In the genomic region with DNA sequence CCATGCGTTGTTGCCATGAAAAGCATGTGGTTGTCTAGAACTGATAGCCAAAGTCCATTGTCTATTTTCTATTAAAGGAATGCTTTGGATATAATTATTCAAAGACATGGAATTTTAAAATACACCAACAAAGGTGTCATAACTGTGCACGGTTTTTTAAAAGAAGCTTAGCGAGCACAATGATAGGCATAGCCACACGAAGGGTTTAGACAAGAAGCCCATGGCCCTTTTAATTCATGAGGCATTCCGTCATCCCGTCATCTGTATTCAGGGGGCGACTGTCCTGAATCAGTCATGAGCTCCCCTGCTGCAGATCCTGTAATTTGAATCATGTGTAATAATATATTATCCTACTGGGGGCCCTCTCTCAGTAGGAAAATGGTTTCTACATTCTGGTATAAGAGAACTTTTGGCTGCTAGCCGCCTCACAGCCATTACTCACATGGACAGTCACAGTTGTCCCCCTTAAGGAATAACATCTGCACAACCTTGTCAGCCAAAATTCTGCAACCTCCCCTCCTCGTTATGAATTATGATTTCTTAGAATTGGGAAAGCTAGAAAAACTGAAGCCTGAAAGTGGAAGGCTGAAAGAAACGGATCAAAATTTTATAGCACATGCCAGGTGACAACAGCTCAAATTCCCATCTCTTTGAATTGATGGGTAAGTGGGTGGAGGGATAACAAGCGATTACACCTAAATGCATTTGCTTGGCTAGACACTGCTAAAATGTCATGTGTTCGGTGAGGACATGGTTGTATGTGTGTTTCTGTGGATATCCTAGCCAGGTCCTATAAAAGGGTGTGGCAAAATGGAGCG, we compare ENCODE assay signal across 9 mouse cellular contexts.
DNase-seq lines count a peak whose midpoint lies in the region; ATAC-seq and TF ChIP-seq lines count a peak whose summit lies in the region.
"Had no signal": no experiment of that assay in that cellular context is flagged by ENCODE, and none has a peak within 500 bp of the region (broad histone marks: within the 10 kb centered on the region; RNA-seq: fewer than 3 reads in every experiment).

No protein-coding gene starts in this region.

- H3K27me3 ChIP-seq in hindbrain, embryonic 14.5 days (ENCODE audit: control insufficient read depth, insufficient read depth, low read length): no peaks in the 10 kb centered on the region
- H3K27me3 ChIP-seq in midbrain, embryonic 16.5 days (ENCODE audit: control insufficient read depth, insufficient read depth, low read depth, low read length): no peaks in the 10 kb centered on the region
- no peaks in the 10 kb centered on the region for H3K27me3 ChIP-seq in thymus, adult 2 months (ENCODE audit: control insufficient read depth, insufficient read depth, low read length)
- H3K27me3 ChIP-seq: CH12.LX had no signal

- no peak for TF ChIP-seq CTCF in thymus, adult 2 months (IDR thresholded peaks at IDR 0.05; ENCODE audit: borderline replicate concordance, control insufficient read depth, extremely low read depth, insufficient read depth, low read length, poor library complexity)

- peak overlapping the region; percentile 97 for H3K27ac ChIP-seq in hindbrain, embryonic 14.5 days
- peak overlapping the region; percentile 99 for H3K27ac ChIP-seq in midbrain, embryonic 16.5 days (ENCODE audit: low read length)
- no peak overlapping the region for H3K27ac ChIP-seq in thymus, adult 2 months (ENCODE audit: control insufficient read depth, insufficient read depth, low read length)

- H3K36me3 ChIP-seq in hindbrain, embryonic 14.5 days (replicated peaks; ENCODE audit: control insufficient read depth, insufficient read depth): no peaks in the 10 kb centered on the region
- H3K36me3 ChIP-seq in midbrain, embryonic 16.5 days (ENCODE audit: control insufficient read depth, insufficient read depth, low read length): no peaks in the 10 kb centered on the region
- H3K36me3 ChIP-seq in thymus, adult 2 months (ENCODE audit: control insufficient read depth, insufficient read depth, low read length): no peaks in the 10 kb centered on the region

- H3K4me3 ChIP-seq in hindbrain, embryonic 14.5 days (replicated peaks; ENCODE audit: low read length): peak overlapping the region; percentile 32
- peak overlapping the region; percentile 45 for H3K4me3 ChIP-seq in midbrain, embryonic 16.5 days (ENCODE audit: low read depth, low read length)
- H3K4me3 ChIP-seq in thymus, adult 2 months (ENCODE audit: control insufficient read depth, insufficient read depth, low read length): no peak overlapping the region

- intact Hi-C loops in gastrocnemius, postnatal 14 days (cut with DNase I; ENCODE audit: low total_unique reads): no loop called here

- WGBS in hindbrain, embryonic 14.5 days: 18% methylated on average over 13 of the region's 13 CpGs
- 15% methylated on average over 13 of the region's 13 CpGs for WGBS in midbrain, embryonic 16.5 days
- WGBS in thymus, adult 2 months: 93% methylated on average over 13 of the region's 13 CpGs

- peaks cover 23% of the 10 kb centered on the region; the same call in 1 of the 2 replicates for H3K4me1 ChIP-seq in hindbrain, embryonic 14.5 days (replicated peaks; ENCODE audit: control insufficient read depth, insufficient read depth, low read length)
- H3K4me1 ChIP-seq in midbrain, embryonic 16.5 days (ENCODE audit: control insufficient read depth, insufficient read depth, low read length): peaks cover 10% of the 10 kb centered on the region
- H3K4me1 ChIP-seq in thymus, adult 2 months (replicated peaks; ENCODE audit: control insufficient read depth, insufficient read depth, low read length): no peaks in the 10 kb centered on the region

- DNase-seq in gastrocnemius, postnatal 14 days: peak; percentile 16
- no peak for DNase-seq in gastrocnemius, postnatal 10 days
- peak; percentile 31 to 47 for DNase-seq in cerebellum, postnatal 10 days
- DNase-seq in hindbrain, embryonic 14.5 days (ENCODE audit: low spot score): peak; percentile 70
- no peak for DNase-seq in thymus, adult 2 months
- no peak for DNase-seq in urinary bladder, postnatal 25 days (ENCODE audit: low spot score)

- TF ChIP-seq POLR2A in thymus, adult 2 months (IDR thresholded peaks at IDR 0.05; ENCODE audit: control insufficient read depth, extremely low read depth, insufficient read depth, low read length, poor library complexity): no peak

- H3K9ac ChIP-seq in hindbrain, embryonic 14.5 days: peak overlapping the region; percentile 72
- peak overlapping the region; percentile 78 for H3K9ac ChIP-seq in midbrain, embryonic 16.5 days (ENCODE audit: low read depth, low read length)

- H3K9me3 ChIP-seq in hindbrain, embryonic 14.5 days (ENCODE audit: control insufficient read depth, low read length): no peaks in the 10 kb centered on the region
- no peaks in the 10 kb centered on the region for H3K9me3 ChIP-seq in midbrain, embryonic 16.5 days (replicated peaks; ENCODE audit: control insufficient read depth, low read length, poor library complexity, severe bottlenecking)

- peak overlapping the region; percentile 62 for H3K4me2 ChIP-seq in hindbrain, embryonic 14.5 days (replicated peaks)
- peak overlapping the region; percentile 46 for H3K4me2 ChIP-seq in midbrain, embryonic 16.5 days (ENCODE audit: low read length)

- peak; percentile 44 for ATAC-seq in hindbrain, embryonic 14.5 days (ENCODE audit: low FRiP score)
- ATAC-seq in midbrain, embryonic 16.5 days: peak; percentile 43
- no peak for ATAC-seq in megakaryocyte, adult 5-6 weeks (ENCODE audit: poor library complexity, severe bottlenecking)

Comparison
In these comparisons a context has a peak if more than half of its experiments do, and no peak if none do; other contexts are left out.
1. DNase-seq: peak in gastrocnemius, postnatal 14 days (single experiment), cerebellum, postnatal 10 days (2 of 2) and hindbrain, embryonic 14.5 days (single experiment); none in gastrocnemius, postnatal 10 days (single experiment), thymus, adult 2 months (single experiment) and urinary bladder, postnatal 25 days (single experiment).